Mouse (Mus musculus) liver, embryonic 14.5 days (tissue): ENCODE data around the gene Zfp369. TPM values are rescaled to one million over a fixed set of nuclear protein-coding genes. Genes with fewer than 3 reads are reported as not detected.

Experiments used
- ATAC-seq: fragments of 200-750 bp; cut with Nextera tagmentation; 2 replicates; pipeline ENCODE4 v1.8.0; 2017; ENCODE audit warnings: moderate number of reproducible peaks, mild to moderate bottlenecking, moderate library complexity; ENCODE audit not compliant: insufficient read depth
- DNase-seq, 3 experiments: peaks; one replicate each; pipeline ENCODE4 v3.0.0-alpha.2; 2012 to 2013; ENCODE audit warnings: low read depth in 3 of 3, low spot score in 3 of 3
- H3K27ac ChIP-seq: fragments of 300-500 bp; sonication (generic); 2 replicates; pipeline ENCODE4 v1.5.1; 2014; ENCODE audit warnings: moderate library complexity, mild to moderate bottlenecking, control low read depth, inconsistent platforms
- H3K27me3 ChIP-seq: fragments of 300-500 bp; sonication (generic); 2 replicates; pipeline ENCODE4 v1.6.1; 2014; ENCODE audit warnings: mild to moderate bottlenecking, low read length, moderate library complexity; ENCODE audit not compliant: control insufficient read depth, insufficient read depth
- H3K36me3 ChIP-seq: fragments of 300-500 bp; sonication (generic); replicated peaks from 2 replicates; pipeline ENCODE4 v1.6.1; 2014; ENCODE audit warnings: low read depth; ENCODE audit not compliant: control insufficient read depth, insufficient read depth
- H3K4me1 ChIP-seq, 2 experiments: fragments of 200-500 bp in 1 of 2; fragments of 300-500 bp in 1 of 2; sonication (generic) in 1 of 2; replicated peaks; 2 replicates each; pipeline ENCODE4 v1.6.1; 2012 to 2014; ENCODE audit warnings: antibody characterized with exemption in 1 of 2, inconsistent platforms in 1 of 2, low read length in 1 of 2; ENCODE audit not compliant: control insufficient read depth in 2 of 2, insufficient read depth in 2 of 2
- H3K4me2 ChIP-seq: fragments of 300-500 bp; sonication (generic); 2 replicates; pipeline ENCODE4 v1.6.1; 2014; ENCODE audit warnings: low read depth, mild to moderate bottlenecking, control low read depth, moderate library complexity
- H3K4me3 ChIP-seq, 2 experiments: fragments of 200-500 bp in 1 of 2; fragments of 300-500 bp in 1 of 2; sonication (generic) in 1 of 2; 2 replicates each; pipeline ENCODE4 v1.5.1; 2012 to 2014; ENCODE audit warnings: low read depth in 2 of 2, low read length in 2 of 2, mild to moderate bottlenecking in 2 of 2, control low read depth in 1 of 2, inconsistent platforms in 1 of 2, moderate library complexity in 1 of 2; ENCODE audit not compliant: insufficient read depth in 1 of 2
- H3K9ac ChIP-seq: fragments of 300-500 bp; sonication (generic); replicated peaks from 2 replicates; pipeline ENCODE4 v1.6.1; 2014; ENCODE audit warnings: mild to moderate bottlenecking, control low read depth, moderate library complexity
- H3K9me3 ChIP-seq: fragments of 300-500 bp; sonication (generic); 2 replicates; pipeline ENCODE4 v1.6.1; 2016; ENCODE audit warnings: low read length, mixed read lengths; ENCODE audit not compliant: control insufficient read depth
- CTCF ChIP-seq: IDR thresholded peaks from 2 replicates; pipeline ENCODE4 v1.5.1; 2016; ENCODE audit warnings: antibody characterized with exemption, low read depth, control low read depth
- EP300 ChIP-seq: IDR thresholded peaks from 2 replicates; pipeline ENCODE4 v1.6.1; 2016; ENCODE audit warnings: antibody characterized with exemption, low read depth
- WGBS: fragments of 180-500 bp; shearing (Covaris S2); extraction: QIAGEN DNeasy Blood & Tissue Kit; methylation state at CpG from one replicate; pipeline ENCODE4 v1.1.7; 2014; ENCODE audit not compliant: insufficient replicate concordance; 5-methylcytosine and 5-hydroxymethylcytosine counted together
- polyA plus RNA-seq, 2 experiments: library from polyadenylated mRNA; depleted of rRNA in 1 of 2; stranded (reverse) in 1 of 2; unstranded in 1 of 2; fragments of >200 nt; fragmentation: Nextera tagmentation in 1 of 2; extraction: Ambion mirVana in 1 of 2; gene quantifications; 2 replicates each; pipeline versions ENCODE4 v1.2.1 to v1.2.3; 2012 to 2014

Zfp369 gene
- polyA plus RNA-seq, 2 experiments = 4.5 to 6.8 TPM

GRCm38 (mm10) chr13:65241627-65242318 is 36.8 kb upstream of the Zfp369 start:
- peak; percentile 27 for ATAC-seq
- peak overlapping the region; percentile 96 for H3K4me2 ChIP-seq
- TF ChIP-seq CTCF = no peak
- no peak for TF ChIP-seq EP300
- peaks cover 6 to 11% of the 10 kb centered on the region in 2 experiments for H3K4me1 ChIP-seq
- H3K9ac ChIP-seq = peak overlapping the region; percentile 77
- peak overlapping the region; percentile 79 to 84 for H3K4me3 ChIP-seq
- peak; percentile 4 to 55 (median 33) for DNase-seq
- H3K9me3 ChIP-seq = no peaks in the 10 kb centered on the region
- peak overlapping the region; percentile 82 for H3K27ac ChIP-seq
- H3K36me3 ChIP-seq = no peaks in the 10 kb centered on the region
- WGBS = under 1% methylated on average over 51 of the region's 51 CpGs
- no peaks in the 10 kb centered on the region for H3K27me3 ChIP-seq

- TF ChIP-seq CTCF = no peak
- no peak for TF ChIP-seq EP300
- Histone ChIP-seq H3K36me3 (no peaks in the 10 kb centered on the region), H3K4me3 (peak overlapping the region; percentile 79 to 84), H3K4me1 (peaks cover 6 to 11% of the 10 kb centered on the region in 2 experiments), H3K9me3 (no peaks in the 10 kb centered on the region), H3K27me3 (no peaks in the 10 kb centered on the region), H3K9ac (peak overlapping the region; percentile 77), H3K27ac (no peak overlapping the region), H3K4me2 (peak overlapping the region; percentile 96)
- ATAC-seq (no peak), DNase-seq (no peak)
- WGBS = 24% methylated on average over 27 of the region's 27 CpGs
Observed at GRCm38 (mm10) chr13:65242319-65242787, 36.3 kb upstream of the Zfp369 start.

GRCm38 (mm10) chr13:65243273-65243672 is 35.3 kb upstream of the Zfp369 start:
- Histone ChIP-seq H3K9me3 (no peaks in the 10 kb centered on the region), H3K36me3 (no peaks in the 10 kb centered on the region; the same call in 1 of the 2 replicates), H3K4me1 (peaks cover 6 to 11% of the 10 kb centered on the region in 2 experiments), H3K27me3 (no peaks in the 10 kb centered on the region), H3K9ac (no peak overlapping the region), H3K4me3 (no peak overlapping the region), H3K27ac (no peak overlapping the region), H3K4me2 (no peak overlapping the region)
- WGBS = 75% methylated on average over 4 of the region's 4 CpGs
- peak in 1 of 3 experiments; percentile 5 for DNase-seq
- ATAC-seq = no peak
- TF ChIP-seq EP300 (no peak), CTCF (peak; percentile 58)

GRCm38 (mm10) chr13:65258175-65258954 is 20.2 kb upstream of the Zfp369 start:
- WGBS = 25% methylated on average over 36 of the region's 36 CpGs
- no peaks in the 10 kb centered on the region for H3K36me3 ChIP-seq
- H3K9ac ChIP-seq = no peak overlapping the region
- H3K4me3 ChIP-seq = no peak overlapping the region
- no peak for TF ChIP-seq CTCF
- TF ChIP-seq EP300 = no peak
- H3K27me3 ChIP-seq = peaks cover 4% of the 10 kb centered on the region; the same call in 1 of the 2 replicates
- 0 out of 2 replicates have a peak, but pooled peaks have one; percentile 33 for ATAC-seq
- DNase-seq = no peak
- H3K9me3 ChIP-seq = peaks cover 12% of the 10 kb centered on the region
- H3K4me1 ChIP-seq = no peaks in the 10 kb centered on the region
- H3K4me2 ChIP-seq = no peak overlapping the region
- no peak overlapping the region for H3K27ac ChIP-seq

- ATAC-seq = no peak
- DNase-seq = no peak
- no peak for TF ChIP-seq EP300
- no peak for TF ChIP-seq CTCF
Observed at GRCm38 (mm10) chr13:65259239-65259638, 19.4 kb upstream of the Zfp369 start, which contains the start of gene Gm10775. Gm10775 (plus strand) TSS chr13:65259539.

More at GRCm38 (mm10) chr13:65259239-65259638, 19.4 kb upstream of the Zfp369 start, which contains the start of gene Gm10775:
- Histone ChIP-seq H3K4me3 (no peak within 1 kb of the TSS), H3K9ac (no peak within 1 kb of the TSS), H3K9me3 (peaks cover 12% of the 10 kb centered on the region), H3K4me2 (no peak within 1 kb of the TSS), H3K4me1 (no peaks in the 10 kb centered on the region), H3K27ac (no peak within 1 kb of the TSS), H3K36me3 (no peaks in the 10 kb centered on the region), H3K27me3 (peaks cover 4% of the 10 kb centered on the region; the same call in 1 of the 2 replicates)
- WGBS = 42% methylated on average over 29 of the region's 29 CpGs
